Mouse (Mus musculus): ENCODE measurements at regions not wholly inside any gene's neighbourhood (a gene's known extent, or its start where the extent isn't known, plus 50 kb on each side); places are given as distances from the start of the nearest gene placed in this dataset.

DNA sequence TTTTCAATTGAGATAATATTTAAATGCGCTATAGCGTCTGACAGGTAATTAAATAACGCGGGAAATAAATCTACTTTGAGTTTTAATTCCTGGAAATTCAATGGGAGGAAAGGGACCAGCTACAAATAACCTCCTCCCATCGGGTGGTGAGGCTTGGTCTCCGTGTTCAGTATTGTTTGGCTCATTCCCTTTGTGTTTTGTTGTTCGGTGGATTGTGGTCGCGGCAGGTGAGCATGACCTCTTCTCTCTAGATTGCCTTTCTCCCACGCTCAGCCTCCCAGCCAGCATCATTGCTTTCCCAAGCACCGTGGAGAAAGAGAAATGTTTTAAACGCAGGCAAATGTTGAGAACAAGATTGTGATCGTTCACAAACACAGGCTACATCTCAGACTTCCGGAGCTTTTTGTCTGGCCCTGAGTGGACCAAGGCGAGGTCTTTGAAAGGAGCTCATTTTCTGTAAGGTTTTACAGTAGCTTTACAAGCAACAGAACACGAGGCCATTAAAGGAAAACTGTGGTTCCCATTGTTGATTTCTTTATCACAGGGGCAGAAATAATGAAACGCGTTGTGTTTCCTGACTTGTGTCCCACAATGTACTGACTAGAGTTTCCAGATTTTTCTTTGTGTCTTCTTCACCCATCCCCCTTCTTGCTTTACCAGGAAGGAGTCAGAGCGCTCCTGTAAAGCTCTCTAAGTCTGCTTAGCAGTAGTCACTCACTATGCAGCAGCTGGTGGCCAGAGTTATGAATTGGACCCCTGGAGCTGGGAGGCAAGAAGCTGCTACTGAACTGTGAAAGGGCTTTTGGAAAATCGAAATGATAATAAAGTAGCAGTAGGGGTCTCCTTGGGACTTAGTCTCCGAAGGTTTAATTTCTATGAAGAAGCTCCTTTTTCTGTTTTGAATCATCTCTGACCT lies 337.7 kb downstream of the Galc start:
- TF ChIP-seq POLR2A (IDR thresholded peaks at IDR 0.05; ENCODE audit: borderline replicate concordance, extremely low read depth, low read depth, low read length) (no peak), CTCF (IDR thresholded peaks at IDR 0.05; ENCODE audit: insufficient read depth, low read length) (no peak)

Data from lung, adult 2 months (tissue).